Mouse (Mus musculus) limb, embryonic 10.5 days (tissue): Measurements from ENCODE around the gene Fmn2. TPM values are rescaled to one million over a fixed set of nuclear protein-coding genes. Genes with fewer than 3 reads are reported as not detected.

Experiments used
- DNase-seq: peaks from one replicate; pipeline ENCODE4 v3.0.0-alpha.2; 2017; ENCODE audit warnings: low spot score
- H3K27ac ChIP-seq: fragments of 300-500 bp; sonication (generic); 2 replicates; pipeline ENCODE4 v1.5.1; 2016; ENCODE audit warnings: mild to moderate bottlenecking
- H3K27me3 ChIP-seq: fragments of 300-500 bp; sonication (generic); 2 replicates; pipeline ENCODE4 v1.6.1; 2016; ENCODE audit warnings: low read depth, mild to moderate bottlenecking; ENCODE audit not compliant: poor library complexity, severe bottlenecking
- H3K36me3 ChIP-seq: fragments of 300-500 bp; sonication (generic); 2 replicates; pipeline ENCODE4 v1.6.1; 2016; ENCODE audit warnings: mild to moderate bottlenecking, moderate library complexity
- H3K4me1 ChIP-seq: fragments of 300-500 bp; sonication (generic); 2 replicates; pipeline ENCODE4 v1.6.1; 2016
- H3K4me3 ChIP-seq: fragments of 300-500 bp; sonication (generic); 2 replicates; pipeline ENCODE4 v1.5.1; 2016; ENCODE audit warnings: mild to moderate bottlenecking, moderate library complexity
- H3K9me3 ChIP-seq: fragments of 300-500 bp; sonication (generic); replicated peaks from 2 replicates; pipeline ENCODE4 v1.6.1; 2016; ENCODE audit warnings: mild to moderate bottlenecking
- WGBS: fragments of 180-500 bp; shearing (Covaris S2); methylation state at CpG from one replicate; pipeline ENCODE4 v1.1.7; 2016; 5-methylcytosine and 5-hydroxymethylcytosine counted together
- polyA plus RNA-seq: library from polyadenylated mRNA; unstranded; fragments of >200 nt; fragmentation: Nextera tagmentation; extraction: Ambion mirVana; gene quantifications from 2 replicates; pipeline ENCODE4 v1.2.1, GENCODE M21; 2016

Fmn2 gene
- polyA plus RNA-seq, 1 experiment from 2014 or later = 1.2 TPM

GRCm38 (mm10) chr1:174521976-174522770 lies 20.5 kb downstream of the Fmn2 start:
- 83% methylated on average over 5 of the region's 5 CpGs for WGBS
- DNase-seq = no peak
- Histone ChIP-seq H3K27ac (no peak overlapping the region), H3K36me3 (no peaks in the 10 kb centered on the region), H3K27me3 (no peaks in the 10 kb centered on the region), H3K4me1 (no peaks in the 10 kb centered on the region), H3K4me3 (no peak overlapping the region), H3K9me3 (no peaks in the 10 kb centered on the region)

DNA sequence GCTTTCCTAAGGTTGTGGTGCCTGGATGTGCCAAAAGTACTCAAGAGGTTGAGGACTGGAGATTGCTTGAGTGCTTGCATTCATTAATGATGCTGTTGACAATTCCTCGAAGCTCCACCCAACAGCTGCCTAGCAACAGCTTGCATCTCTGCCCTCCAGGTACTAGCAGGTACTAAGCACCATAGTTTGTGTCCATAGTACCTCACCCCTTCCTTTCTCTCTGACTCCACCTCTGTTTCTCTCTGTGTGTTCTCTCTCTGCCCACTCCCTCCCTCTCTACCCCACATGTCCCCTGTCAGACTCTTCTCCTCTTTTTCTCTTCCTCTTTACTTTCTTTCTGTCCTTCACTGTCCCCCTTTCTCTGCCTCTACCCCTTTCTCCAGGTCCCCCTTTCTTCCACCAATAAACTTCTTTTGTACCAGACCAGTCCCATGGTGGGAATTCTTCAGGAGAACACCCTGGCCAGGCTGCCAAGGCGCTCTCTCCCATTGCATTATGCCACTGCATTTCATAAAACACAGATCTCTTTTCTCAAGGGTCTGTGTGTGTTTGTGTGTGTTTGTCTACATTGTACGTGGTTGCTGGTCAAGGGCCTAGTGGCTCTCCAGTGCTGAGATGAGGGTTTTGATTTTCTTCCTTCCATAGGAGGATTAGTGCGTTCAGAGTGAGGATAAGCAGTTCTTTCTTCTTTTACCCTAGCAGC lies 21.3 kb downstream of the Fmn2 start:
- no peak overlapping the region for H3K4me3 ChIP-seq
- H3K9me3 ChIP-seq = no peaks in the 10 kb centered on the region
- H3K27ac ChIP-seq = no peak overlapping the region
- H3K4me1 ChIP-seq = no peaks in the 10 kb centered on the region
- 81% methylated on average over 4 of the region's 4 CpGs for WGBS
- H3K27me3 ChIP-seq = no peaks in the 10 kb centered on the region
- H3K36me3 ChIP-seq = no peaks in the 10 kb centered on the region
- DNase-seq = no peak

DNA sequence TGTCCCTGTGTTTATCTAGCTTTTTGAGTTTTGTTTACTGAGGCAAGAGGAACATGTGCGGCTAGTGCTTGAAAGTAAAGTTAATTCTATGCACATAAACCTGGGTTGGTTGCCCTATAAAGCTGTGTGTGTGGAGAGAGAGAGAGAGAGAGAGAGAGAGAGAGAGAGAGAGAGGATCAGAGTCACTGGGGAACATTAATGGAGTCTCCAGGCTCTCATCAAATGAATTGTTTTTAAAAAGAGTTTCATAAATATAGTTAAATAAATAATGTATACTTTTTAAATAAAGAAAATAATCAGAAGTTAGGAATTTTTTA lies 21.8 kb downstream of the Fmn2 start:
- H3K36me3 ChIP-seq = no peaks in the 10 kb centered on the region
- H3K27ac ChIP-seq = no peak overlapping the region
- no peaks in the 10 kb centered on the region for H3K4me1 ChIP-seq
- WGBS = 66% methylated on average over 1 of the region's 1 CpGs
- H3K4me3 ChIP-seq = no peak overlapping the region
- no peaks in the 10 kb centered on the region for H3K27me3 ChIP-seq
- H3K9me3 ChIP-seq = no peaks in the 10 kb centered on the region
- DNase-seq = no peak

DNA sequence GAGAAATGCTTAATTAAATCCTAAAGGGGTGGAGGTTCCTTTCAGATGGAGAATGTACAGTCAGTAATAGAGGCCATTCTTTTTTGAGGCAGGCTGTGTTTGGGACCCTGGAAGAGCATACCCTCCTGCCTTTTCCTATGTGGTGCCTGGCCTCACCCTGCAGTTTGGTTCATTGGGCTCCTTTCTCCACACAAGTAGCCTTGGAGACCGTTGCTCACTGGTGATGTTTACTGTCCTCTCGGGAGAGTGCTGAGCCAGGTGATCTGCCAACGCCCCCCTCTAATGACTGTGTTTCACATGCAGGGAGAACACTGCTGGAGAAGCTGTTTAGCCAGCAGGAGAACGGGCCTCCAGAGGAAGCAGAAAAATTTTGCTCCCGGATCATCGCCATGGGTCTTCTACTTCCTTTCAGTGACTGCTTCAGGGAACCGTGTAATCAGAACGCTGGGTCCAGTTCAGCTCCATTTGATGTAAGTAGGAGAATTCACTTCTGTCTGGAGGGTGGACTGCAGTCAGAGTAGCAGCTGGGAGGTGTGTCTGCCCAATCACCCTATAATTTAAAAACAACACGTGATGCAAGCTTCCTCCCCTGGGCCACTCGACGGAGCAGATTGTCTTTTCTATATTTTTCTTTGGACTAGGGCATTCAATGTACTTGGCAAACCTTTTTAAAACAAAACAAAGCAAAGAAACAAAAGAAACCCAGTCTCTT lies 35.3 kb downstream of the Fmn2 start:
- DNase-seq = no peak
- H3K27ac ChIP-seq = no peak overlapping the region
- H3K27me3 ChIP-seq = no peaks in the 10 kb centered on the region
- no peak overlapping the region for H3K4me3 ChIP-seq
- no peaks in the 10 kb centered on the region for H3K9me3 ChIP-seq
- no peaks in the 10 kb centered on the region for H3K36me3 ChIP-seq
- 68% methylated on average over 11 of the region's 11 CpGs for WGBS
- no peaks in the 10 kb centered on the region for H3K4me1 ChIP-seq

DNA sequence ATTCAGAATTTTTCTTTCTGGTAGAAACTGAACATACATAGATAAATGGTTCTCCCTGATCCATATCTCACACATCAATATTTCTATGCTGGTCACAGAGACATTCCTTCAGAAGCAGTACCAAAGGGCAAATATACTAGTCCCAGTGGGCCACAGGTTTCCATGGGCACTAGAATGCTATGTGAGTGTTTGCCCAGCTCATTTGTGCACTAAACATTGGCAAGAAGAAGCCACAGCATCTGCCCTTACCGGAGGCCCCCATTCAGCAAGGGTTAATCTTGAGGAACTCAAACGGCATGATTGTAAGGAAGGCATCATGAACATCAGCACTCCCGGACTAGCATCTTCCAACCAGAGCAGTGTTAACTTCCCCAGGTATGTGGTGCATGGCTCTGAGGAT lies 35.9 kb downstream of the Fmn2 start:
- 75% methylated on average over 3 of the region's 3 CpGs for WGBS

GRCm38 (mm10) chr1:174548291-174548690 lies 46.7 kb downstream of the Fmn2 start:
- Histone ChIP-seq H3K36me3 (no peaks in the 10 kb centered on the region), H3K9me3 (no peaks in the 10 kb centered on the region), H3K4me3 (no peak overlapping the region), H3K27ac (no peak overlapping the region), H3K4me1 (no peaks in the 10 kb centered on the region), H3K27me3 (no peaks in the 10 kb centered on the region)
- WGBS = 92% methylated on average over 5 of the region's 5 CpGs
- DNase-seq = no peak

More for the DNA sequence above, 35.9 kb downstream of the Fmn2 start:
- DNase-seq = no peak
- H3K36me3 ChIP-seq = no peaks in the 10 kb centered on the region
- no peak overlapping the region for H3K4me3 ChIP-seq
- no peaks in the 10 kb centered on the region for H3K9me3 ChIP-seq
- no peak overlapping the region for H3K27ac ChIP-seq
- H3K27me3 ChIP-seq = no peaks in the 10 kb centered on the region
- no peaks in the 10 kb centered on the region for H3K4me1 ChIP-seq

GRCm38 (mm10) chr1:174553272-174554007 lies 51.8 kb downstream of the Fmn2 start:
- Histone ChIP-seq H3K4me1 (peaks cover 9% of the 10 kb centered on the region; the same call in 1 of the 2 replicates), H3K36me3 (no peaks in the 10 kb centered on the region), H3K9me3 (no peaks in the 10 kb centered on the region), H3K27me3 (no peaks in the 10 kb centered on the region), H3K4me3 (no peak overlapping the region), H3K27ac (no peak overlapping the region)
- WGBS = 39% methylated on average over 2 of the region's 2 CpGs
- peak; percentile 62 for DNase-seq

DNA sequence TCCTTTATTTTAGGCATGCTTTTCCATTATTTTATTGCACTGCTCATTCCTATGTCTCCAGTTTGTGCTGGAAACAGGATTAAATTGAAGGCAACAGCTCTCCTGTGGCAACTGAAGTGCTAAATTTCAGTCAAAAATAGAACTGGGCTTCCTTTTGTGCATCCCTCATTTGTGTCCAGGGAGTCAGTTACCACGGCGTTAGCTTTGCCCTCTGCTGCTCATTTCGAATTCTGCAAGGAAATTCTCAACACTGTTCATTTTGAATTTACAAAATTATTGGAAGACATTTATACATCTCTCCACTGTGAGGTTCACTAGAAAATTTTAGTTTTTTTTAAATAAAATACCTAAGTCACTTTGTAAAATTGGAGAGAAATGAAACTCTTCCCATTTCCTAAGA lies 53.8 kb downstream of the Fmn2 start:
- no peak for DNase-seq
- H3K4me3 ChIP-seq = no peak overlapping the region
- 89% methylated on average over 3 of the region's 3 CpGs for WGBS

DNA sequence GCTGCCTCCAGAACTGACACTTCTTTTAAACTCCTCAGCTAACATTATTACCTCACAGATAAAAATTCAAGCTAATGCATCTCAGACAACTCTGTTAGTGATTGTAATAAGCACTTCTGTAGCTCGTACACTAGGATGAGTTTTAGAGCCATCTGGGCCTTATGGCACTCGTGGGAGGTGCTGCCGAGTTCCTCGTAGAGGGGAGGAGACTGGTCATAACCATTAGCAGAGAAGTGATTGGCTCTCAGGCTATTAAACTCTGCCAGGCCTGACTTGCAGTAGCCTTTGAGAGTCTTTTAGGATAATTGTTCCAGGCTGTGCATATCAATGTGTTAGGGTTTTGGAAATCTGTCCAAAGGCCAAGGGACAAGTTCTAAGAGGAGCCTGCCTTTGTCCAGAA lies 55.6 kb downstream of the Fmn2 start:
- Histone ChIP-seq H3K27ac (no peak overlapping the region), H3K27me3 (no peaks in the 10 kb centered on the region), H3K4me1 (peaks cover 9% of the 10 kb centered on the region; the same call in 1 of the 2 replicates), H3K36me3 (no peaks in the 10 kb centered on the region), H3K4me3 (no peak overlapping the region), H3K9me3 (no peaks in the 10 kb centered on the region)
- DNase-seq = no peak
- WGBS = 46% methylated on average over 4 of the region's 4 CpGs

More for the DNA sequence above, 53.8 kb downstream of the Fmn2 start:
- Histone ChIP-seq H3K9me3 (no peaks in the 10 kb centered on the region), H3K4me1 (peaks cover 9% of the 10 kb centered on the region; the same call in 1 of the 2 replicates), H3K27ac (no peak overlapping the region), H3K36me3 (no peaks in the 10 kb centered on the region), H3K27me3 (no peaks in the 10 kb centered on the region)

DNA sequence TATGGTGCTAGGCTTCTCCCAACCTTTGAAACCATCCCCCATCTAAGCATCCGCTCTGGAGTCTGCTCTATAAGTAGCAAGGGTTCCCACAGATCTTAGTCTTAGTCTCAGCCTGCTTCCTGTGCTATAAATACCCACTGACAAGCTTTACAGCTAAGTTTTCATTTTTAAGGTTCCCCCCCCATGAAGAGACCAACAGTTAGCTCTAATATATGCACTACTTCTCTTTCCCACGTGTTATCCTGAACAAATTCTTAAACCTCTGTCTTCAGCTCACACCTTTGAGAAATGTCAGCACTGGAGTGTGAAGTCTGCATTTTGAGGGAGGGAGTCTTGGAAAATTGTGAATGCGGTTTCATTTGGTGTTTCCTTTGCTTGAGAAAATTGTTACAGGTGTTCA lies 56.2 kb downstream of the Fmn2 start:
- Histone ChIP-seq H3K9me3 (no peaks in the 10 kb centered on the region), H3K27ac (no peak overlapping the region), H3K4me3 (no peak overlapping the region), H3K27me3 (no peaks in the 10 kb centered on the region), H3K36me3 (no peaks in the 10 kb centered on the region), H3K4me1 (peaks cover 9% of the 10 kb centered on the region; the same call in 1 of the 2 replicates)
- WGBS = 75% methylated on average over 3 of the region's 3 CpGs
- no peak for DNase-seq

GRCm38 (mm10) chr1:174558488-174558887 lies 56.9 kb downstream of the Fmn2 start:
- Histone ChIP-seq H3K27me3 (no peaks in the 10 kb centered on the region), H3K4me1 (peaks cover 9% of the 10 kb centered on the region; the same call in 1 of the 2 replicates), H3K27ac (no peak overlapping the region), H3K9me3 (no peaks in the 10 kb centered on the region), H3K36me3 (no peaks in the 10 kb centered on the region), H3K4me3 (no peak overlapping the region)
- DNase-seq = no peak
- 88% methylated on average over 2 of the region's 2 CpGs for WGBS

DNA sequence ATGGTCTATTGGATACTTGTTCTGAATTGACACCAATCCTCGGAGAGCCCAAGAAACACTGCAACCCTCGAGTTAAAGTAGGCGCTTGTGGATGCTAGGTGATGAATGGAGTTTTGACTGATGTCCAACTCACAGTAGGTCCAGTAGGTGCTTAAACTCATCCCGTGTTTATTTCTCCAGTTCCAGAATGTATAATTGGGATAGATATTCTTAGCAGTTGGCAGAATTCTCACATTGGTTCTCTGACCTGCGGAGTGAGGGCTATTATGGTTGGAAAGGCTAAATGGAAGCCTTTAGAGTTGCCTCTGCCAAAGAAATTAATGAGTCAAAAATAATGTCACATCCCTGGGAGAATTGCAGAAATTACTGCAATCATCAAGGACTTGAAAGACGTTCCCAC lies 62.9 kb downstream of the Fmn2 start:
- no peaks in the 10 kb centered on the region for H3K36me3 ChIP-seq
- H3K27me3 ChIP-seq = no peaks in the 10 kb centered on the region
- H3K4me3 ChIP-seq = no peak overlapping the region
- no peak for DNase-seq
- H3K27ac ChIP-seq = no peak overlapping the region
- no peaks in the 10 kb centered on the region for H3K4me1 ChIP-seq
- H3K9me3 ChIP-seq = no peaks in the 10 kb centered on the region
- 90% methylated on average over 6 of the region's 6 CpGs for WGBS
